Mouse (Mus musculus) heart, postnatal 36 days (tissue): Measurements from ENCODE around the gene Armc5. TPM values are rescaled to one million over a fixed set of nuclear protein-coding genes. Genes with fewer than 3 reads are reported as not detected.

Experiments used
- DNase-seq, 2 experiments: peaks; one replicate each; pipeline ENCODE4 v3.0.0; 2021 to 2022
- intact Hi-C: fragments of 180-260 bp; cut with DNase I; formaldehyde crosslinking; loops from one replicate; pipeline ENCODE4 v1.15.1; 2025
- total RNA-seq, 2 experiments: library from RNA; stranded (reverse); gene quantifications; 2 replicates each; pipeline ENCODE4 v1.2.3; 2021

The Armc5 gene
- total RNA-seq, 2 experiments from 2014 or later, result 7.4 to 8.4 TPM

- DNase-seq, result no peak
- intact Hi-C loops, result loop anchor here (5.0 kb wide), 4 partner anchors 53 to 463 kb away; partner anchors contain the start of genes BC017158 and Tial1
These were observed 7.4 kb downstream of the Armc5 start for GRCm38 (mm10) chr7:128244410-128245025.

GRCm38 (mm10) chr7:128245547-128245946, 8.4 kb downstream of the Armc5 start:
- intact Hi-C loops, result loop anchor here (5.0 kb wide), 3 partner anchors 52 to 462 kb away; partner anchors contain the start of genes BC017158 and Tial1

GRCm38 (mm10) chr7:128246496-128247391, 9.6 kb downstream of the Armc5 start, which contains the start of gene Tgfb1i1:
Gene Tgfb1i1, plus strand, starts transcription at chr7:128246812.
- peak; percentile 63 to 71 for DNase-seq
- intact Hi-C loops, result loop anchor here (1.0 to 5.0 kb wide), 4 partner anchors 51 to 461 kb away; partner anchors contain the start of genes BC017158 and Tial1

More at GRCm38 (mm10) chr7:128245547-128245946, 8.4 kb downstream of the Armc5 start:
- DNase-seq, result no peak

- intact Hi-C loops, result loop anchor here (1.0 to 5.0 kb wide), 4 partner anchors 50 to 460 kb away; partner anchors contain the start of genes BC017158 and Tial1
- DNase-seq, result peak; percentile 86 to 92
These were observed 10.3 kb downstream of the Armc5 start for GRCm38 (mm10) chr7:128247443-128247842.

GRCm38 (mm10) chr7:128248081-128249042, 11.2 kb downstream of the Armc5 start:
- intact Hi-C loops, result loop anchor here (5.0 kb wide), 3 partner anchors 49 to 459 kb away; partner anchors contain the start of genes BC017158 and Tial1
- DNase-seq, result no peak

- intact Hi-C loops, result loop anchor here (5.0 kb wide), 3 partner anchors 47 to 457 kb away; partner anchors contain the start of genes BC017158 and Tial1
- DNase-seq, result no peak
These were observed 12.9 kb downstream of the Armc5 start for GRCm38 (mm10) chr7:128249998-128250397.

- no peak for DNase-seq
- intact Hi-C loops, result no loop called here
These were observed 14.8 kb downstream of the Armc5 start for GRCm38 (mm10) chr7:128251946-128252345.

GRCm38 (mm10) chr7:128252609-128253008, 15.5 kb downstream of the Armc5 start:
- intact Hi-C loops, result no loop called here
- no peak for DNase-seq

- intact Hi-C loops, result no loop called here
- DNase-seq, result no peak
These were observed 17.8 kb downstream of the Armc5 start for GRCm38 (mm10) chr7:128254978-128255377.

GRCm38 (mm10) chr7:128255757-128256156, 18.6 kb downstream of the Armc5 start:
- intact Hi-C loops, result no loop called here
- DNase-seq, result no peak

GRCm38 (mm10) chr7:128256783-128257334, 19.7 kb downstream of the Armc5 start:
- DNase-seq, result peak in 1 of 2 experiments; percentile 44
- intact Hi-C loops, result no loop called here

GRCm38 (mm10) chr7:128265411-128265810, 28.3 kb downstream of the Armc5 start, which contains the start of gene Slc5a2:
Gene Slc5a2, plus strand, starts transcription at chr7:128265657.
- DNase-seq, result no peak
- intact Hi-C loops, result no loop called here

GRCm38 (mm10) chr7:128266056-128266455, 28.9 kb downstream of the Armc5 start:
- intact Hi-C loops, result no loop called here
- no peak for DNase-seq

GRCm38 (mm10) chr7:128267391-128267790, 30.2 kb downstream of the Armc5 start:
- intact Hi-C loops, result no loop called here
- DNase-seq, result no peak

GRCm38 (mm10) chr7:128267813-128268212, 30.7 kb downstream of the Armc5 start:
- no peak for DNase-seq
- intact Hi-C loops, result no loop called here

GRCm38 (mm10) chr7:128270431-128270850, 33.3 kb downstream of the Armc5 start:
- DNase-seq, result no peak
- intact Hi-C loops, result no loop called here

- intact Hi-C loops, result no loop called here
These were observed 34.4 kb downstream of the Armc5 start for GRCm38 (mm10) chr7:128271496-128271895.

GRCm38 (mm10) chr7:128276051-128276450, 38.9 kb downstream of the Armc5 start:
- intact Hi-C loops, result no loop called here
- DNase-seq, result no peak

More at GRCm38 (mm10) chr7:128271496-128271895, 34.4 kb downstream of the Armc5 start:
- DNase-seq, result no peak

- intact Hi-C loops, result no loop called here
- DNase-seq, result no peak
These were observed 42.6 kb downstream of the Armc5 start for GRCm38 (mm10) chr7:128279750-128280149.
